Mouse (Mus musculus) gastrocnemius, postnatal 10 days (tissue): ENCODE measurements at regions not wholly inside any gene's neighbourhood (a gene's known extent, or its start where the extent isn't known, plus 50 kb on each side); places are given as distances from the start of the nearest gene placed in this dataset.
"Not testable (repeated sequence)": the region's sequence is repeated elsewhere in the genome, so short reads cannot be mapped to it uniquely, and the experiment has no call there.

Source experiments
- DNase-seq: peaks from one replicate; pipeline ENCODE4 v3.0.0; 2021; ENCODE audit warnings: mixed read lengths

DNA sequence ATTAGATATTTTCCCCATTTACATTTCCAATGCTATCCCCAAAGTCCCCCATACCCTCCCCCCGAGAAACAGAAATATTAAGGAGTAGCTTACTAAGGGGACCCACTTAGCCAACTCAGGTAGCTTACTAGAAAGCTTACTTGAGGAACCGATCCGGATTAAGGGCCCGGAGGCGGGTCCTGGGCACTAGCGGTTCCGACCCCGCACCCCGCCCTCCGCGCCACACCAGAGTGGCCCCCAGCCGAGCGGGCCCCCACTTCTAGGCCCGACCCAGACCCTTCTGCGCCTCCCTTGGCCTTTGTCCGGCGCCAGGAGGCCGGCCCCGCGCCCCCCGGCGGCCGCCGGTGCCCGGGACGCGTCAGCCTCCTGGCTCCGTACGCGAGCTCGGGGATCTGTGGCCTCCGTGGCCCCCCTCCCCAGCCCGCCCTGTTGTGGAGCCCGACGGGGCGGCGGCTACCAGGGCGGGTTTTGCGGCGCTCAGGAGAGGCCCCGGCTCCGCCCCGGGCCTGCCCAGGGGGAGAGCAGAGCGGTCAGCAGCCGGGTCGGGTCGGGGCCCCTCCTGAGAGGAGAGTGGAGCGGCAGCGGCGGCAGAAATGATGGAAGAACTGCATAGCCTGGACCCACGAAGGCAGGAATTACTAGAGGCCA, 106.5 kb downstream of the Zfp600 start:
- peak; percentile 5 for DNase-seq

DNA sequence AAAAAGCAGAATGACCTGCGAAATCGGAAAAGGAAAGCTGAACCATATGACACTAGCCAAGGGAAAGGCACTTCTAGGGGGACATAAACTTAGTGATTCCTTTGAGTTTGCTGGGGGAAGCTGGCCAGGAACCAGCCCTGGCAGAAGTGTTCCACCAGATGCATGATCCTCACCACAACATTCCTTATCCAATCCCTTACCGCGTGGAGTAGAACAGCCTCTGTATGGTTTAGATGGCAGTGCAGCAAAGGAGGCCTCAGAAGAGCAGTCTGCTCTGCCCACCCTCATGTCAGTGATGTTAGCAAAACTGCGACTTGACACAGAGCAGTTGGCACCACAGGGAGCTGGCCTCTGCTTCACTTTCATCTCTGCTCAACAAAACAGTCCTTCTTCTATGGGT, 107.2 kb downstream of the Zfp600 start:
- DNase-seq: not testable (repeated sequence)

DNA sequence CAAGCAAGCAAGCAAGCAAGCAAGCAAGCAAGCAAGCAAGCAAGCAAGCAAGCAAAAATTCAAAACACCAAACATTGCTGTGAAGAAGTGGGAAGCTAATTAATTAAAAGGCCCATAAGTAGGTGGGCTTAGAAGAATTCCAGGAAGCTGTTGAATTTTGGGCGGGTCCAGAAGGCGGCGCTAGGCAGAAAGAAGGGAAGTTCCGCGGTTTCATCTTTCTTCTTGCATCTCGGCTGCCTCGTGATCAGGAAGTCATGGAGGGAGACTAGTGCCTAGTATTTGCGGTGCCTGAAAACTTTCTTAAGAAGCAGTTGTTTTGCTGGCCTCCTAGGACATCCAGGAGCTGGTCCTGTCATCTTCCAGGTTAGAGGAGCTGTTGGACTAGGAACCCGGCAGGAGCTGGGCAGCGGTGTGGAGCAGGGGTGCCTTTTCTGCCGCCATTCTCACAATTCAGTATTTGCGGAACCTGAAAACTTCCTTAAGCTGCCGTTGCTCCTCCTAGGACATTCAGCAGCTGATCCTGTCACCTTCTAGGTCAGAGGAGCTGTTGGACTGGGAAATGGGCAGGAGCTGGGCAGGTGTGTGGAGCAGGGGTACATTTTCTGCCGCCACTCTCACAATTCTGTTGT, 113.6 kb downstream of the Zfp600 start:
- DNase-seq: not testable (repeated sequence)
